Mouse (Mus musculus): ENCODE results near the gene Cd81. TPM values are rescaled to one million over a fixed set of nuclear protein-coding genes. Genes with fewer than 3 reads are reported as not detected.

Gene Cd81
- polyA plus RNA-seq, 1 experiment from 2014 or later, result 257 TPM

- Histone ChIP-seq H3K4me2 (replicated peaks) (no peak overlapping the region), H3K27me3 (no peaks in the 10 kb centered on the region), H3K4me3 (replicated peaks) (no peak overlapping the region), H3K27ac (no peak overlapping the region), H3K4me1 (replicated peaks) (no peaks in the 10 kb centered on the region), H3K9ac (replicated peaks) (no peak overlapping the region), H3K9me3 (no peaks in the 10 kb centered on the region), H3K36me3 (peaks cover 5% of the 10 kb centered on the region)
- no peak for ATAC-seq
- WGBS, result 90% methylated on average over 3 of the region's 3 CpGs
These were observed 27.0 kb upstream of the Cd81 start for GRCm38 (mm10) chr7:143025496-143025895.

- 93% methylated on average over 4 of the region's 4 CpGs for WGBS
- no peaks in the 10 kb centered on the region for H3K4me1 ChIP-seq (replicated peaks)
- ATAC-seq, result no peak
These were observed 25.3 kb upstream of the Cd81 start for GRCm38 (mm10) chr7:143027196-143027595.

GRCm38 (mm10) chr7:143031816-143032215, 20.7 kb upstream of the Cd81 start:
- Histone ChIP-seq H3K27me3 (no peaks in the 10 kb centered on the region), H3K4me1 (replicated peaks) (no peaks in the 10 kb centered on the region), H3K4me3 (replicated peaks) (no peak overlapping the region), H3K9me3 (no peaks in the 10 kb centered on the region), H3K4me2 (replicated peaks) (no peak overlapping the region), H3K9ac (replicated peaks) (no peak overlapping the region), H3K36me3 (peaks cover 7% of the 10 kb centered on the region; the same call in 1 of the 2 replicates), H3K27ac (no peak overlapping the region)
- no peak for ATAC-seq
- WGBS, result 97% methylated on average over 1 of the region's 1 CpGs

More at GRCm38 (mm10) chr7:143027196-143027595, 25.3 kb upstream of the Cd81 start:
- Histone ChIP-seq H3K9ac (replicated peaks) (no peak overlapping the region), H3K4me3 (replicated peaks) (no peak overlapping the region), H3K27me3 (no peaks in the 10 kb centered on the region), H3K36me3 (peaks cover 5% of the 10 kb centered on the region), H3K27ac (no peak overlapping the region), H3K4me2 (replicated peaks) (no peak overlapping the region), H3K9me3 (no peaks in the 10 kb centered on the region)

- no peak overlapping the region for H3K4me2 ChIP-seq (replicated peaks)
- H3K4me1 ChIP-seq (replicated peaks), result no peaks in the 10 kb centered on the region
- no peak for ATAC-seq
- 93% methylated on average over 4 of the region's 4 CpGs for WGBS
- no peak overlapping the region for H3K9ac ChIP-seq (replicated peaks)
- H3K36me3 ChIP-seq, result peaks cover 11% of the 10 kb centered on the region; the same call in 1 of the 2 replicates
- H3K9me3 ChIP-seq, result no peaks in the 10 kb centered on the region
- H3K27me3 ChIP-seq, result no peaks in the 10 kb centered on the region
- H3K4me3 ChIP-seq (replicated peaks), result no peak overlapping the region
- H3K27ac ChIP-seq, result no peak overlapping the region
These were observed 19.0 kb upstream of the Cd81 start for GRCm38 (mm10) chr7:143033581-143033980.

- Histone ChIP-seq H3K27ac (no peak overlapping the region), H3K9ac (replicated peaks) (no peak overlapping the region), H3K4me1 (replicated peaks) (no peaks in the 10 kb centered on the region), H3K4me2 (replicated peaks) (no peak overlapping the region), H3K9me3 (no peaks in the 10 kb centered on the region), H3K27me3 (no peaks in the 10 kb centered on the region), H3K4me3 (replicated peaks) (no peak overlapping the region), H3K36me3 (peaks cover 11% of the 10 kb centered on the region; the same call in 1 of the 2 replicates)
- ATAC-seq, result no peak
- 95% methylated on average over 2 of the region's 2 CpGs for WGBS
These were observed 18.4 kb upstream of the Cd81 start for GRCm38 (mm10) chr7:143034112-143034511.

GRCm38 (mm10) chr7:143034519-143035450, 17.8 kb upstream of the Cd81 start:
- Histone ChIP-seq H3K9me3 (no peaks in the 10 kb centered on the region), H3K9ac (replicated peaks) (no peak overlapping the region), H3K4me3 (replicated peaks) (no peak overlapping the region), H3K27me3 (no peaks in the 10 kb centered on the region), H3K27ac (no peak overlapping the region), H3K4me1 (replicated peaks) (no peaks in the 10 kb centered on the region), H3K4me2 (replicated peaks) (no peak overlapping the region), H3K36me3 (peaks cover 11% of the 10 kb centered on the region; the same call in 1 of the 2 replicates)
- 94% methylated on average over 8 of the region's 8 CpGs for WGBS
- ATAC-seq, result no peak

GRCm38 (mm10) chr7:143036787-143037186, 15.8 kb upstream of the Cd81 start:
- Histone ChIP-seq H3K4me3 (replicated peaks) (no peak overlapping the region), H3K27me3 (no peaks in the 10 kb centered on the region), H3K4me1 (replicated peaks) (no peaks in the 10 kb centered on the region), H3K4me2 (replicated peaks) (no peak overlapping the region), H3K27ac (no peak overlapping the region), H3K9ac (replicated peaks) (no peak overlapping the region), H3K9me3 (no peaks in the 10 kb centered on the region), H3K36me3 (peaks cover 11% of the 10 kb centered on the region; the same call in 1 of the 2 replicates)
- ATAC-seq, result no peak
- 76% methylated on average over 3 of the region's 3 CpGs for WGBS

GRCm38 (mm10) chr7:143037306-143037705, 15.2 kb upstream of the Cd81 start:
- H3K9ac ChIP-seq (replicated peaks), result no peak overlapping the region
- 96% methylated on average over 4 of the region's 4 CpGs for whole genome bisulfite sequencing

GRCm38 (mm10) chr7:143038174-143038931, 14.2 kb upstream of the Cd81 start:
- no peak overlapping the region for H3K4me3 ChIP-seq (replicated peaks)
- H3K27ac ChIP-seq, result no peak overlapping the region
- no peaks in the 10 kb centered on the region for H3K27me3 ChIP-seq
- no peak overlapping the region for H3K9ac ChIP-seq (replicated peaks)
- WGBS, result 89% methylated on average over 3 of the region's 3 CpGs
- H3K9me3 ChIP-seq, result no peaks in the 10 kb centered on the region
- H3K4me2 ChIP-seq (replicated peaks), result no peak overlapping the region
- H3K4me1 ChIP-seq (replicated peaks), result no peaks in the 10 kb centered on the region
- H3K36me3 ChIP-seq, result peaks cover 11% of the 10 kb centered on the region; the same call in 1 of the 2 replicates
- no peak for ATAC-seq

More at GRCm38 (mm10) chr7:143037306-143037705, 15.2 kb upstream of the Cd81 start:
- H3K9me3 ChIP-seq, result no peaks in the 10 kb centered on the region
- H3K27me3 ChIP-seq, result no peaks in the 10 kb centered on the region
- H3K4me1 ChIP-seq (replicated peaks), result no peaks in the 10 kb centered on the region
- no peak for ATAC-seq
- no peak overlapping the region for H3K27ac ChIP-seq
- peaks cover 11% of the 10 kb centered on the region; the same call in 1 of the 2 replicates for H3K36me3 ChIP-seq
- no peak overlapping the region for H3K4me3 ChIP-seq (replicated peaks)
- H3K4me2 ChIP-seq (replicated peaks), result no peak overlapping the region

GRCm38 (mm10) chr7:143040561-143040960, 12.0 kb upstream of the Cd81 start:
- H3K4me2 ChIP-seq (replicated peaks), result no peak overlapping the region
- ATAC-seq, result no peak
- no peaks in the 10 kb centered on the region for H3K27me3 ChIP-seq
- H3K9me3 ChIP-seq, result no peaks in the 10 kb centered on the region
- 87% methylated on average over 3 of the region's 3 CpGs for WGBS
- H3K27ac ChIP-seq, result no peak overlapping the region
- H3K4me3 ChIP-seq (replicated peaks), result no peak overlapping the region
- H3K9ac ChIP-seq (replicated peaks), result no peak overlapping the region
- H3K36me3 ChIP-seq, result 0 out of 2 replicates have a peak, but pooled peaks cover 4% of the 10 kb centered on the region
- H3K4me1 ChIP-seq (replicated peaks), result no peaks in the 10 kb centered on the region

GRCm38 (mm10) chr7:143041138-143041822, 11.3 kb upstream of the Cd81 start:
- Histone ChIP-seq H3K9me3 (no peaks in the 10 kb centered on the region), H3K9ac (replicated peaks) (no peak overlapping the region), H3K36me3 (0 out of 2 replicates have a peak, but pooled peaks cover 4% of the 10 kb centered on the region), H3K27ac (no peak overlapping the region), H3K4me2 (replicated peaks) (no peak overlapping the region), H3K4me3 (replicated peaks) (no peak overlapping the region), H3K27me3 (no peaks in the 10 kb centered on the region), H3K4me1 (replicated peaks) (no peaks in the 10 kb centered on the region)
- WGBS, result 78% methylated on average over 3 of the region's 3 CpGs
- no peak for ATAC-seq
